Mouse (Mus musculus) megakaryocyte, embryonic 14.5 days (primary cell): ENCODE data around the gene Col7a1.

Experiments
- FLI1 ChIP-seq: IDR thresholded peaks from 2 replicates; pipeline ENCODE4 v1.6.1; 2012; ENCODE audit warnings: low read length, inconsistent platforms, mixed read lengths
- GATA1 ChIP-seq: IDR thresholded peaks from 3 replicates; pipeline ENCODE4 v1.6.1; 2012; ENCODE audit warnings: mixed read lengths, low read length, inconsistent platforms, borderline replicate concordance

- TF ChIP-seq GATA1 (no peak), FLI1 (no peak)
Observed at GRCm38 (mm10) chr9:108945608-108946007, 7.8 kb upstream of the Col7a1 start.
